Mouse (Mus musculus): ENCODE measurements around the gene Mettl17. TPM values are rescaled to one million over a fixed set of nuclear protein-coding genes. Genes with fewer than 3 reads are reported as not detected.

Gene Mettl17
- total and polyA plus RNA-seq, 3 experiments, result 20.1 to 21.1 (median 20.7) TPM

GRCm38 (mm10) chr14:51912391-51913061, 27.9 kb downstream of the Mettl17 start:
- Histone ChIP-seq H3K4me1 (ENCODE audit: control insufficient read depth, insufficient read depth, low read length) (peaks cover 9% of the 10 kb centered on the region), H3K79me2 (replicated peaks; ENCODE audit: control insufficient read depth, insufficient read depth, low read length) (no peaks in the 10 kb centered on the region), H3K9ac (ENCODE audit: low read depth, low read length) (peak overlapping the region; percentile 90), H3K27me3 (ENCODE audit: control insufficient read depth, insufficient read depth, low read length) (no peaks in the 10 kb centered on the region), H3K27ac (peak overlapping the region; percentile 99), H3K36me3 (ENCODE audit: control insufficient read depth, insufficient read depth, low read length) (peaks cover 2% of the 10 kb centered on the region; the same call in 1 of the 2 replicates), H3K4me3 (peak overlapping the region; percentile 72)
- WGBS, result 14% methylated on average over 14 of the region's 14 CpGs
- TF ChIP-seq EP300 (IDR thresholded peaks at IDR 0.05; ENCODE audit: insufficient read depth, low read depth, low read length), result 0 out of 2 replicates have a peak, but pooled peaks have one; percentile 29
- TF ChIP-seq POLR2A (IDR thresholded peaks at IDR 0.05; ENCODE audit: insufficient read depth, low read depth, low read length), result 0 out of 2 replicates have a peak, but pooled peaks have one; percentile 41
- TF ChIP-seq CTCF (IDR thresholded peaks at IDR 0.05), result no peak
- DNase-seq, result peak; percentile 51 to 56
- intact Hi-C loops (cut with DNase I), result no loop called here

- no peak for TF ChIP-seq CTCF (IDR thresholded peaks at IDR 0.05)
- peak; percentile 80 for TF ChIP-seq POLR2A (IDR thresholded peaks at IDR 0.05; ENCODE audit: insufficient read depth, low read depth, low read length)
- no peak; the same call in 1 of the 2 replicates for TF ChIP-seq EP300 (IDR thresholded peaks at IDR 0.05; ENCODE audit: insufficient read depth, low read depth, low read length)
- Histone ChIP-seq H3K4me1 (ENCODE audit: control insufficient read depth, insufficient read depth, low read length) (peaks cover 7% of the 10 kb centered on the region), H3K27me3 (ENCODE audit: control insufficient read depth, insufficient read depth, low read length) (no peaks in the 10 kb centered on the region), H3K36me3 (ENCODE audit: control insufficient read depth, insufficient read depth, low read length) (no peaks in the 10 kb centered on the region; the same call in 1 of the 2 replicates), H3K9ac (ENCODE audit: low read depth, low read length) (peak overlapping the region; percentile 90), H3K79me2 (replicated peaks; ENCODE audit: control insufficient read depth, insufficient read depth, low read length) (no peaks in the 10 kb centered on the region), H3K27ac (peak overlapping the region; percentile 99), H3K4me3 (peak overlapping the region; percentile 72)
- 2% methylated on average over 53 of the region's 58 CpGs for WGBS
- intact Hi-C loops (cut with DNase I), result no loop called here
- DNase-seq, result peak; percentile 91 to 93
Measured at GRCm38 (mm10) chr14:51913062-51913959, 28.7 kb downstream of the Mettl17 start.

GRCm38 (mm10) chr14:51913960-51914762, 29.5 kb downstream of the Mettl17 start, which contains the start of gene Ndrg2:
Gene Ndrg2 (minus strand): TSS chr14:51914158.
- TF ChIP-seq EP300 (IDR thresholded peaks at IDR 0.05; ENCODE audit: insufficient read depth, low read depth, low read length) (no peak), CTCF (IDR thresholded peaks at IDR 0.05) (no peak), POLR2A (IDR thresholded peaks at IDR 0.05; ENCODE audit: insufficient read depth, low read depth, low read length) (peak; percentile 69; the same call in 1 of the 2 replicates)
- no peaks in the 10 kb centered on the region for H3K36me3 ChIP-seq (ENCODE audit: control insufficient read depth, insufficient read depth, low read length)
- peak within 1 kb of the TSS; percentile 72 for H3K4me3 ChIP-seq
- H3K27ac ChIP-seq, result peak within 1 kb of the TSS; percentile 99
- H3K9ac ChIP-seq (ENCODE audit: low read depth, low read length), result peak within 1 kb of the TSS; percentile 90
- peak; percentile 91 to 92 for DNase-seq
- H3K27me3 ChIP-seq (ENCODE audit: control insufficient read depth, insufficient read depth, low read length), result no peaks in the 10 kb centered on the region
- no peaks in the 10 kb centered on the region for H3K79me2 ChIP-seq (replicated peaks; ENCODE audit: control insufficient read depth, insufficient read depth, low read length)
- intact Hi-C loops (cut with DNase I), result no loop called here
- peaks cover 7% of the 10 kb centered on the region for H3K4me1 ChIP-seq (ENCODE audit: control insufficient read depth, insufficient read depth, low read length)
- 4% methylated on average over 22 of the region's 23 CpGs for WGBS

GRCm38 (mm10) chr14:51915030-51915429, 30.4 kb downstream of the Mettl17 start:
- intact Hi-C loops (cut with DNase I), result no loop called here
- H3K9ac ChIP-seq (ENCODE audit: low read depth, low read length), result no peak overlapping the region
- no peaks in the 10 kb centered on the region for H3K79me2 ChIP-seq (replicated peaks; ENCODE audit: control insufficient read depth, insufficient read depth, low read length)
- H3K4me3 ChIP-seq, result no peak overlapping the region
- H3K36me3 ChIP-seq (ENCODE audit: control insufficient read depth, insufficient read depth, low read length), result no peaks in the 10 kb centered on the region
- peak in 1 of 2 experiments; percentile 57 for DNase-seq
- WGBS, result 2% methylated on average over 3 of the region's 3 CpGs
- H3K27me3 ChIP-seq (ENCODE audit: control insufficient read depth, insufficient read depth, low read length), result no peaks in the 10 kb centered on the region
- TF ChIP-seq POLR2A (IDR thresholded peaks at IDR 0.05; ENCODE audit: insufficient read depth, low read depth, low read length), result peak; percentile 58
- TF ChIP-seq EP300 (IDR thresholded peaks at IDR 0.05; ENCODE audit: insufficient read depth, low read depth, low read length), result 0 out of 2 replicates have a peak, but pooled peaks have one; percentile 40
- no peak for TF ChIP-seq CTCF (IDR thresholded peaks at IDR 0.05)
- H3K27ac ChIP-seq, result peak overlapping the region; percentile 99
- H3K4me1 ChIP-seq (ENCODE audit: control insufficient read depth, insufficient read depth, low read length), result peaks cover 7% of the 10 kb centered on the region

GRCm38 (mm10) chr14:51916539-51916938, 31.9 kb downstream of the Mettl17 start:
- TF ChIP-seq POLR2A (IDR thresholded peaks at IDR 0.05; ENCODE audit: insufficient read depth, low read depth, low read length), result no peak
- Histone ChIP-seq H3K4me1 (ENCODE audit: control insufficient read depth, insufficient read depth, low read length) (peaks cover 10% of the 10 kb centered on the region), H3K27me3 (ENCODE audit: control insufficient read depth, insufficient read depth, low read length) (no peaks in the 10 kb centered on the region), H3K36me3 (ENCODE audit: control insufficient read depth, insufficient read depth, low read length) (no peaks in the 10 kb centered on the region), H3K9ac (ENCODE audit: low read depth, low read length) (no peak overlapping the region), H3K4me3 (no peak overlapping the region), H3K27ac (no peak overlapping the region), H3K79me2 (replicated peaks; ENCODE audit: control insufficient read depth, insufficient read depth, low read length) (no peaks in the 10 kb centered on the region)
- 80% methylated on average over 4 of the region's 4 CpGs for WGBS
- intact Hi-C loops (cut with DNase I), result no loop called here
- no peak for DNase-seq
